Mouse (Mus musculus) kidney, embryonic 14.5 days (tissue): Measurements from ENCODE around the gene Calm2. TPM values are rescaled to one million over a fixed set of nuclear protein-coding genes. Genes with fewer than 3 reads are reported as not detected.

Source experiments
- ATAC-seq: fragments of 200-750 bp; cut with Nextera tagmentation; 2 replicates; pipeline ENCODE4 v1.8.0; 2017; ENCODE audit warnings: moderate number of reproducible peaks, mild to moderate bottlenecking, moderate TSS enrichment, moderate library complexity; ENCODE audit not compliant: low FRiP score, low TSS enrichment
- H3K27ac ChIP-seq: fragments of 300-500 bp; sonication (generic); 2 replicates; pipeline ENCODE4 v1.5.1; 2014; ENCODE audit warnings: low read depth, mild to moderate bottlenecking, low read length, moderate library complexity, mixed read lengths
- H3K27me3 ChIP-seq: fragments of 300-500 bp; sonication (generic); 2 replicates; pipeline ENCODE4 v1.6.1; 2014; ENCODE audit warnings: mild to moderate bottlenecking, low read length; ENCODE audit not compliant: control insufficient read depth, insufficient read depth
- H3K36me3 ChIP-seq: fragments of 300-500 bp; sonication (generic); 2 replicates; pipeline ENCODE4 v1.6.1; 2014; ENCODE audit warnings: low read length, mixed read lengths; ENCODE audit not compliant: control insufficient read depth, insufficient read depth
- H3K4me1 ChIP-seq: fragments of 300-500 bp; sonication (generic); 2 replicates; pipeline ENCODE4 v1.6.1; 2014; ENCODE audit warnings: low read length, mixed read lengths; ENCODE audit not compliant: control insufficient read depth, insufficient read depth
- H3K4me2 ChIP-seq: fragments of 300-500 bp; sonication (generic); replicated peaks from 2 replicates; pipeline ENCODE4 v1.6.1; 2014; ENCODE audit warnings: low read depth, mild to moderate bottlenecking, low read length
- H3K4me3 ChIP-seq: fragments of 300-500 bp; sonication (generic); 2 replicates; pipeline ENCODE4 v1.5.1; 2014; ENCODE audit warnings: mild to moderate bottlenecking, low read length
- H3K9ac ChIP-seq: fragments of 300-500 bp; sonication (generic); 2 replicates; pipeline ENCODE4 v1.6.1; 2014; ENCODE audit warnings: low read depth, mild to moderate bottlenecking, low read length, moderate library complexity
- H3K9me3 ChIP-seq: fragments of 300-500 bp; sonication (generic); 2 replicates; pipeline ENCODE4 v1.6.1; 2016; ENCODE audit warnings: low read length; ENCODE audit not compliant: control insufficient read depth
- WGBS: fragments of 180-500 bp; shearing (Covaris S2); extraction: QIAGEN DNeasy Blood & Tissue Kit; methylation state at CpG from one replicate; pipeline ENCODE4 v1.1.7; 2014; 5-methylcytosine and 5-hydroxymethylcytosine counted together
- polyA plus RNA-seq: library from polyadenylated mRNA; unstranded; fragments of >200 nt; fragmentation: Nextera tagmentation; extraction: Ambion mirVana; gene quantifications from 2 replicates; pipeline ENCODE4 v1.2.1, GENCODE M21; 2014

The Calm2 gene
- polyA plus RNA-seq, 1 experiment from 2014 or later = 1,015 TPM

DNA sequence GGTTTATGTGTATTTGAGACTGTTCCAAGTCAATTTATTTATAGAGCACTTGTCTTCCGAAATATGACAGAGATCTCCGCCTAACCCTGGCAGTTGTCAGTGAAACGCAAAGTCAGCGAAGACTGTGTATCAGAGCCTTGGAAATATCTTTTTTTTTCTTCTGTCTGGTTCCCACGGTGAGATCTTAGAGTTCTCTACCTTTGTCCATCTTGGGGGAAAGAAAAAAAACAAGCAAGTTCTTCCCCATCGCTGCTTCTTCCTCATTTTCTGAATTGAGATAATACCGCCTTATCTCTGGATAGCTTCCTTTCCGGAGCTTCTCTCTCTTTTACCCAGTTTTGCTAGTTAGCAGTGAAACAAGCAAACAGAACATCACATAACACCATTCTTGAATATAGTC, 2.1 kb upstream of the Calm2 start:
- Histone ChIP-seq H3K9ac (no peak overlapping the region), H3K36me3 (no peaks in the 10 kb centered on the region), H3K27me3 (no peaks in the 10 kb centered on the region), H3K9me3 (no peaks in the 10 kb centered on the region), H3K27ac (no peak overlapping the region), H3K4me3 (no peak overlapping the region), H3K4me1 (peaks cover 10% of the 10 kb centered on the region), H3K4me2 (no peak overlapping the region)
- ATAC-seq = no peak
- 85% methylated on average over 8 of the region's 8 CpGs for WGBS

DNA sequence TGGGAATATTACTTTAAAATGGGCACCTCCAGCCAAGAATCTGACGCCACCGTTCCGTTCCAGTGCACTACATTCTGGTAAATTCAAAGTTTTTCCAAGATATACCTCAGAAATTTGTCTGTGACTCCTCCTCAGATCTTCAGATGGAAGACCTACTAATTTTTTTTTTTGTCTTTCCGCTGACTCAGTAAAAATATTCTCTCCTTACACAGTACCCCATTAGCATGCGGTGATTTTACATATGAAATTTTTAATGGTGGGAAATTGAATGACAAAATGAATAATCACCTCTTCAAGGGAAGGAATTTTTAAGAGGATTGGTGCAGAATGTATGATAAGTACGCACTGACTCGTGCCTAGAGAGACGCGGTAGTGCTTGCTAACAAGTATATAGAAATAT, 1.6 kb upstream of the Calm2 start:
- Histone ChIP-seq H3K36me3 (no peaks in the 10 kb centered on the region), H3K27ac (no peak overlapping the region), H3K4me2 (no peak overlapping the region), H3K9me3 (no peaks in the 10 kb centered on the region), H3K27me3 (no peaks in the 10 kb centered on the region), H3K9ac (no peak overlapping the region), H3K4me3 (no peak overlapping the region), H3K4me1 (peaks cover 15% of the 10 kb centered on the region)
- ATAC-seq = no peak
- WGBS = 92% methylated on average over 9 of the region's 9 CpGs

DNA sequence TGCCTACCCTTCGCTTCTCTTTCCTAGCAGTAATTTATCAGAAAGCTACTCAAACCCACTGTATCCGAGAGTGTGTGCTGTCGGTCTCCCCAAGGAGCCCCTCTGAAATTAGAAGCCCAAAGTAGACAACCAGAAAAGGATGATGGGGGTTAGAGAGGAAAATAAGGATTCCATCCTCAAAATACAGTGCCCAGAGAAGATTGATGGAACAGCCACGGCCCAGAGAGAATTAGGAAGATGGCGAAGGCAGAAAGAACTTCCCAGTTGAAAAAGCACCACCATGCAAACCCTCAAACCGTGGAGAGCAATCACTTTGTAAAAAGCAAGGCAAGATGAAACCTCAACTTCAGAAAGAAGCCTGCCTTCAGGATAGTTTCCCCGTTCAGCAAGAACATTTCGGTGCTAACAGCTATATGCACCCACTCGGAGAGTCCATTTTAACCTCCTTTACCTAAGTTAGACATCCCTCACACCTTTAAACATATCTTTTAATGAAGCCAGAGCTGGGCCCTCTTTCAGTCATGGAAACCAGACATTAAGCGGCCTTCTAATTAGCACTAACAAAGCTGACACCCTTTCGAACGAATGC, 971 bp upstream of the Calm2 start:
- H3K36me3 ChIP-seq = no peaks in the 10 kb centered on the region; the same call in 1 of the 2 replicates
- H3K9ac ChIP-seq = peak overlapping the region; percentile 98
- WGBS = 46% methylated on average over 12 of the region's 12 CpGs
- peak overlapping the region; percentile 97 for H3K4me3 ChIP-seq
- H3K9me3 ChIP-seq = no peaks in the 10 kb centered on the region
- no peak for ATAC-seq
- peak overlapping the region; percentile 69 for H3K4me2 ChIP-seq
- H3K27ac ChIP-seq = no peak overlapping the region; the same call in 1 of the 2 replicates
- H3K4me1 ChIP-seq = peaks cover 22% of the 10 kb centered on the region
- H3K27me3 ChIP-seq = no peaks in the 10 kb centered on the region

DNA sequence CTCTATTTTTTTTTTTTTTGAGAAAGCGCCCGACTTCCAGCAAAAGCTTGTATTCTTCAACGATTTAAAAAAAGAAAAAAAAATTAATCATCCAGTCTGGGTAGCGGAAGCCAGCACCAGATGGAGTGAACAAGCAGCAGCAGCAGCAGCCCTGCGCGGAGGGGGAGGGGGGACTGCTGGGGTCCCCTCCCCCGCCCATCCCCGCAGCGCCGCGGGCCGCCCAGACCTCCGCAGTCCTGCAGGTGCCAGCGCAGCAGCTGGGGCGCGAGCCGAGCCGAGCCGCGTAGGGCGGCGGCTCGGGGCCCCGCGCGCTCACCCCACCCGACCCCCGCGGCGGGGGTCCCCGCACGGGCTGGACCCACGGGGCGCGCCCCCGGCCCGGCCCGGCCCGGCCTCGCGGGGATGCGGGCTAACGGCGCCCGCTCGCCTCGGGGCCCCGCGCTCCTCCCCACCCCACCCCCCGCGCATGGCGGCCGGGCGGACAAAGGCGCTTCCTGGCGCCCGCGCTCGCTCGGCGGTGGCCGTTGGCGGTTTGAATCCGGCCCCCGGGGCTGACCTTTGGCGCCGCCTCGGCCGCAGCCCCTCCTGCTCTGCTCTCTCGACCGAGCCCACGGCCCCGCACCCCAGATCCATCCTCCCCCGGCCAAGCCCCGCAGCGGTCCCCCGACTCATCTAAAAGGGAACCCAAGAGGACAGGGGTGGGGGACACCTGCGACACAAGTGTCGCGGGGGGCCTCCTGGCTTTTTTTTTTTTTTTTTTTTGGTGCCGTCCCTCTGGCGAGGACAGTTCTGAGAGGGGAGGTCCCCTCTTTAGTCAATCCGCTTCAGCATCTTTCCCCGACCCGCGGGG, 593 bp downstream of the Calm2 start:
- peak overlapping the region; percentile 58 for H3K4me2 ChIP-seq
- 1% methylated on average over 64 of the region's 86 CpGs for WGBS
- H3K9ac ChIP-seq = peak overlapping the region; percentile 98
- peaks cover 34% of the 10 kb centered on the region for H3K4me1 ChIP-seq
- peak; percentile 75 for ATAC-seq
- peak overlapping the region; percentile 97 for H3K4me3 ChIP-seq
- peaks cover 10% of the 10 kb centered on the region; the same call in 1 of the 2 replicates for H3K36me3 ChIP-seq
- no peaks in the 10 kb centered on the region for H3K27me3 ChIP-seq
- peak overlapping the region; percentile 98 for H3K27ac ChIP-seq
- H3K9me3 ChIP-seq = no peaks in the 10 kb centered on the region

DNA sequence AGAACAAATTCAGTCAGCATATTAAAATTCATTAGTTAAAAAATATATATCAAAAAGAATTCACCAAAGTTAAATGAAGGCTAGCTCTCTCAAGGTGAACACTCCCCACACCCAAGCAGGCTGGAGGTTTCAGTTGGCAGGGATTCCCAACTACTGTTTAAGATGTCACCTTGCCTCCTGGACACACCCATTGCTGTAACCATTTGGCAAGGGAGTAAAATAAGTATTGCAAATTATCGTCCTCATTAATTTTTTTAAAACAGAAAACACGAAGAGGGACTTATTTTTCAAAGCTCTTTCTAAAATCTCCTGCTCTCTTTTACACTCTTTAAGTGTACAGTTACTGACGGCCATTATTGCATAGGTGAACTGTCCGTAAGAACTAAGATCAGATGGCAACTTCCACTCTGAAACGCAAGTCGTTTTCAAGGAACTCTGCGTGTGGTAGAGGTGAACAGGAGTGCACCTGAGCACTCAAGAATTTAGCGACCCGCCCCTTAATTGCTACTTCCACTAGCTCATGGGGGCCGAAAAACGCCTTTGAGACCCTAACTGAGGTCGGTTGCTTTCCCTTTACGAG, 1.3 kb downstream of the Calm2 start:
- WGBS = under 1% methylated on average over 13 of the region's 13 CpGs
- peak overlapping the region; percentile 58 for H3K4me2 ChIP-seq
- H3K27me3 ChIP-seq = no peaks in the 10 kb centered on the region
- no peak for ATAC-seq
- peak overlapping the region; percentile 98 for H3K9ac ChIP-seq
- peaks cover 11% of the 10 kb centered on the region; the same call in 1 of the 2 replicates for H3K36me3 ChIP-seq
- H3K4me3 ChIP-seq = peak overlapping the region; percentile 97
- H3K27ac ChIP-seq = peak overlapping the region; percentile 98; the same call in 1 of the 2 replicates
- H3K4me1 ChIP-seq = peaks cover 35% of the 10 kb centered on the region
- H3K9me3 ChIP-seq = no peaks in the 10 kb centered on the region

DNA sequence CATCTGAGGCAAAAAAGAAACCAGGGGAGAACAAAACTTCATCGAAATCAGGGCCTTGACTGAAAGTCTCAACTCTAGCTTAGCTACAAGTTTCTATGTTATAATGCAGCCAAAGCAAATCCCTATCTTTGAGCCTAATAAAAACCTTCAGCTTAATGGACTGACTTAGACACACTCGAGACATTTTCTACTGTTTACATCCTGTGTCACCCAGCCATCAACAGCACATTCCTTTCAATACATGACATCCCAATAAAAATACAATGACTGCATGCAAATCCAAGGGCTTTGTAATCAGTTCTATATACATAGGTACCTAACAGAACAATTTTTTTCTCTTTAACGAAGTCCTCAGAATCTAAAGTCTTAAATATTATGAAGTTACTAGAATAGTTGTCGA, 2.0 kb downstream of the Calm2 start:
- no peak for ATAC-seq
- Histone ChIP-seq H3K36me3 (peaks cover 16% of the 10 kb centered on the region; the same call in 1 of the 2 replicates), H3K9ac (peak overlapping the region; percentile 28; the same call in 1 of the 2 replicates), H3K27me3 (no peaks in the 10 kb centered on the region), H3K4me1 (peaks cover 35% of the 10 kb centered on the region), H3K9me3 (no peaks in the 10 kb centered on the region), H3K4me2 (peak overlapping the region; percentile 58), H3K4me3 (peak overlapping the region; percentile 32), H3K27ac (no peak overlapping the region)
- WGBS = 49% methylated on average over 4 of the region's 4 CpGs

DNA sequence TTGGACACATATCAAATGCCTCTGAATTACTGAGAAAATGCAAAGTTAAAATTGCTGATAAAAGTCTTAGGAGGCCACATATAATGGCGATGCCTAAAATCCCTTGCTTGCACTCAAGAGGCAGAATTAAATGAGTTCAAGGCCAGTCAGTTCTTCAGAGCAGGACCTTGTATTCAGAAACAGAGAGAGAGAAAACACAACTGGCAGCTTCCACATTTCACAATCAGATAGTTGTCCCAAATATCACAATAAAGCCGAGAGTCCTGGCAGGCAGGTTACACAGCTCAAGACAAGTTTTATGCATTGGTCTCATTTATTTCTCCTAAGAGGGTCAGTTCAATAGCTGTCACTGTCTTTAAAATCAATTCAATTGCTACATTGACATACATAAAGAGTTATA, 5.2 kb downstream of the Calm2 start:
- peaks cover 35% of the 10 kb centered on the region for H3K4me1 ChIP-seq
- H3K4me2 ChIP-seq = no peak overlapping the region
- no peak overlapping the region for H3K9ac ChIP-seq
- peaks cover 18% of the 10 kb centered on the region; the same call in 1 of the 2 replicates for H3K36me3 ChIP-seq
- H3K9me3 ChIP-seq = no peaks in the 10 kb centered on the region
- H3K4me3 ChIP-seq = no peak overlapping the region
- WGBS = 62% methylated on average over 2 of the region's 2 CpGs
- no peaks in the 10 kb centered on the region for H3K27me3 ChIP-seq
- no peak overlapping the region for H3K27ac ChIP-seq
- no peak for ATAC-seq

DNA sequence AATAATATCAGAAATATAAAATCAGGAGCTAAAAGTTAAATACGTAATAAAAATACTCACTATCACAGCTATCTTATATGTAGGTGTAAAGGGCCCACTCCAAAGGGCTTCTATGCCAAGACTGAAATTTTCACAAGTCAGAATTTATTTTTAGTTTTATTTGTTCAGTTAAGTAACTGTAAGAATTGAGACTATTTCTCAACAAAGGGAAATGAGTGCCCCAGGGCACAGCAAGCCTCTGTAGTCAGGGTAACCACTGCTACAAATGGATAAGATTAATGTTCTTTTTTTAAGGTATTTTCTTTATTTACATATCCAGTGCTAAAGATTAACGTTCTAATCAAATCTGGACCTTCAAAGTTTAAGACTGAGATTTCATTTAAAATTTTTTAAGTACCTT, 7.3 kb downstream of the Calm2 start:
- Histone ChIP-seq H3K36me3 (peaks cover 31% of the 10 kb centered on the region), H3K4me3 (no peak overlapping the region), H3K9me3 (no peaks in the 10 kb centered on the region), H3K9ac (no peak overlapping the region), H3K4me1 (peaks cover 31% of the 10 kb centered on the region), H3K27ac (no peak overlapping the region), H3K27me3 (no peaks in the 10 kb centered on the region), H3K4me2 (no peak overlapping the region)
- WGBS = 84% methylated on average over 2 of the region's 2 CpGs
- no peak for ATAC-seq

DNA sequence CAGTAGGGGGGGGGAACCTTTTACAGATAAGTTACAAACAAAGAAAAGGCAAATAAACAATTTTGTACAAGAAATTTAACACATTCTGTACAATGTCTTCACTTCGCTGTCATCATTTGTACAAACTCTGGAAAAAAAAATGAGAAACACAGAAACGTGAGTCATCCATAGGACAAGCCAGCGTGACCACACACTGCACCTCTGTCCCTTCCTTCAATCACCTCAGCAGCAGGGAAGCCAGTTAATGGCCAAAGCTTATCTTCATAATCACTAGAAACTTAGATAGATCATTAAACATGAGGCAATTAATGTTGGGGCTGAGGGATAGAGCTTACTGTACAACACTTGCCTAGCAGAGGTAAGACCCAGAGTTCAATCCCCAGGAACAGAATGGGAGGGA, 12.8 kb downstream of the Calm2 start:
- H3K4me2 ChIP-seq = no peak overlapping the region
- H3K9ac ChIP-seq = no peak overlapping the region
- no peak for ATAC-seq
- no peaks in the 10 kb centered on the region for H3K4me1 ChIP-seq
- peaks cover 55% of the 10 kb centered on the region for H3K36me3 ChIP-seq
- no peak overlapping the region for H3K27ac ChIP-seq
- no peak overlapping the region for H3K4me3 ChIP-seq
- no peaks in the 10 kb centered on the region for H3K27me3 ChIP-seq
- 90% methylated on average over 3 of the region's 3 CpGs for WGBS
- no peaks in the 10 kb centered on the region for H3K9me3 ChIP-seq
